Mouse (Mus musculus): ENCODE data around the gene Chst2.

GRCm38 (mm10) chr9:95412047-95412446 lies 5.5 kb upstream of the Chst2 start:
- no peak for TF ChIP-seq CTCF (IDR thresholded peaks at IDR 0.05; ENCODE audit: control insufficient read depth, insufficient read depth, insufficient replicate concordance, low read depth, low read length)
- no peak for TF ChIP-seq POLR2A (IDR thresholded peaks at IDR 0.05; ENCODE audit: control insufficient read depth, low read depth, low read length)
